Mouse (Mus musculus) CH12.LX (cell line): ENCODE data around the gene Apba2.

Experiments
- CTCF ChIP-seq, 2 experiments: IDR thresholded peaks in 1 of 2; conservative IDR thresholded peaks in 1 of 2; 2 replicates each; pipeline ENCODE4 v1.5.1; 2011 to 2012; ENCODE audit warnings: low read depth in 2 of 2, low read length in 2 of 2, improper control_type of control experiment in 1 of 2, inconsistent platforms in 1 of 2, mild to moderate bottlenecking in 1 of 2, moderate library complexity in 1 of 2
- E2F4 ChIP-seq: IDR thresholded peaks from 2 replicates; pipeline ENCODE4 v1.6.1; 2011; ENCODE audit warnings: low read depth, low read length, improper control_type of control experiment; ENCODE audit not compliant: insufficient replicate concordance
- EP300 ChIP-seq: IDR thresholded peaks from 2 replicates; pipeline ENCODE4 v1.6.1; 2011; ENCODE audit warnings: low read length, improper control_type of control experiment
- GABPA ChIP-seq: IDR thresholded peaks from 2 replicates; pipeline ENCODE4 v1.6.1; 2012; ENCODE audit warnings: low read depth, low read length, improper control_type of control experiment, inconsistent platforms; ENCODE audit not compliant: insufficient replicate concordance
- KAT2A ChIP-seq: IDR thresholded peaks from 2 replicates; pipeline ENCODE4 v1.6.1; 2012; ENCODE audit warnings: low read length, improper control_type of control experiment, inconsistent platforms; ENCODE audit not compliant: insufficient replicate concordance
- MAFK ChIP-seq: IDR thresholded peaks from 2 replicates; pipeline ENCODE4 v1.6.1; 2011; ENCODE audit warnings: low read length, improper control_type of control experiment; ENCODE audit not compliant: insufficient replicate concordance
- MAX ChIP-seq: IDR thresholded peaks from 2 replicates; pipeline ENCODE4 v1.6.1; 2011; ENCODE audit warnings: low read length, improper control_type of control experiment
- MXI1 ChIP-seq: IDR thresholded peaks from 2 replicates; pipeline ENCODE4 v1.6.1; 2011; ENCODE audit warnings: mild to moderate bottlenecking, low read depth, low read length, improper control_type of control experiment
- PAX5 ChIP-seq: IDR thresholded peaks from 2 replicates; pipeline ENCODE4 v1.6.1; 2012; ENCODE audit warnings: low read length, inconsistent platforms, mixed read lengths
- POLR2A ChIP-seq: IDR thresholded peaks from 2 replicates; pipeline ENCODE4 v1.6.1; 2011; ENCODE audit warnings: low read depth, mild to moderate bottlenecking, improper control_type of control experiment, low read length
- UBTF ChIP-seq: IDR thresholded peaks from 2 replicates; pipeline ENCODE4 v1.6.1; 2012; ENCODE audit warnings: low read depth, mild to moderate bottlenecking, inconsistent platforms, low read length, improper control_type of control experiment, moderate library complexity
- USF1 ChIP-seq: IDR thresholded peaks from 2 replicates; pipeline ENCODE4 v1.6.1; 2014; ENCODE audit warnings: low read depth, mild to moderate bottlenecking, inconsistent platforms, low read length, improper control_type of control experiment
- USF2 ChIP-seq: conservative IDR thresholded peaks from 2 replicates; pipeline ENCODE4 v1.6.1; 2011; ENCODE audit warnings: low read depth, low read length, improper control_type of control experiment

DNA sequence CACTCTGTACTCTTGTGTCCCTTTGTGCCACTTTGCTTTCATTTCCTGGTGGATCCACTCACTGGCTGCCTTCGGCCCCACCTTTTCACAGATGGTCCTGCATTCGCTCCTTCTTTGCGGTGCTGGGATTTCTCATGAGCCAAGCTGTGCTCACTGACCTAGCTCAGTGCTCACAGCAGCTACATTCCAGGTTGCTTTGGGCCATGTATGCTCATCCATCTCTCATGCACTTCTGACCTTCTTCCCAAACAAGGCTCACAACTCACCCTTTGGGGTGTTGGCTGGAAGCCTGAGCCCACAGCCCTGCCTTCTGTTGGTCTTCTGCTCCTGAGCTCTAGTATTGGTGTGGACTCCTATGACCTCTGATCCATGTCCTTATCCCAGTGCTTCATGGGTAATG, 139.1 kb downstream of the Apba2 start:
- no peak for TF ChIP-seq USF1
- no peak for TF ChIP-seq CTCF (conservative IDR thresholded peaks at IDR 0.05 in 1 of 2, IDR thresholded peaks at IDR 0.05 in 1 of 2; ENCODE audit: low read depth in 2 of 2, low read length in 2 of 2)
- no peak for TF ChIP-seq UBTF
- TF ChIP-seq MAFK = no peak
- TF ChIP-seq POLR2A = no peak
- TF ChIP-seq MAX = no peak
- no peak for TF ChIP-seq USF2
- no peak for TF ChIP-seq PAX5
- no peak for TF ChIP-seq KAT2A
- TF ChIP-seq GABPA = no peak
- no peak for TF ChIP-seq EP300
- no peak for TF ChIP-seq MXI1
- TF ChIP-seq E2F4 = no peak
